Mouse (Mus musculus) cortical plate, adult 2 months (tissue): ENCODE measurements around the gene Gramd1b. TPM values are rescaled to one million over a fixed set of nuclear protein-coding genes. Genes with fewer than 3 reads are reported as not detected.

Source experiments
- H3K27ac ChIP-seq: fragments of 200-500 bp; 2 replicates; pipeline ENCODE4 v1.5.1; 2012; ENCODE audit warnings: low read length, control low read depth, inconsistent platforms; ENCODE audit not compliant: insufficient read depth
- H3K4me1 ChIP-seq: fragments of 200-500 bp; 2 replicates; pipeline ENCODE4 v1.6.1; 2011; ENCODE audit warnings: low read length; ENCODE audit not compliant: control insufficient read depth, insufficient read depth
- H3K4me3 ChIP-seq: fragments of 200-500 bp; 2 replicates; pipeline ENCODE4 v1.5.1; 2011; ENCODE audit warnings: mild to moderate bottlenecking, low read length, control low read depth; ENCODE audit not compliant: insufficient read depth
- CTCF ChIP-seq: fragments of 200-500 bp; IDR thresholded peaks from 2 replicates; pipeline ENCODE4 v1.5.1; 2011; ENCODE audit warnings: mild to moderate bottlenecking, control low read depth, low read length; ENCODE audit not compliant: insufficient read depth; ENCODE audit errors: extremely low read depth
- POLR2A ChIP-seq: fragments of 200-500 bp; IDR thresholded peaks from 2 replicates; pipeline ENCODE4 v1.6.1; 2011; ENCODE audit warnings: mild to moderate bottlenecking, low read length, control low read depth; ENCODE audit not compliant: insufficient read depth; ENCODE audit errors: extremely low read depth
- polyA plus RNA-seq: library from polyadenylated mRNA; depleted of rRNA; stranded (reverse); fragments of >200 nt; gene quantifications from 2 replicates; pipeline ENCODE4 v1.2.3, GENCODE M21; 2012

Gramd1b gene
- polyA plus RNA-seq, 1 experiment: 133 TPM

GRCm38 (mm10) chr9:40433286-40433685 is 97.9 kb downstream of the Gramd1b start:
- Histone ChIP-seq H3K4me3 (no peak overlapping the region), H3K27ac (no peak overlapping the region), H3K4me1 (peaks cover 1% of the 10 kb centered on the region)
- TF ChIP-seq CTCF: no peak
- no peak for TF ChIP-seq POLR2A

GRCm38 (mm10) chr9:40430969-40431368 is 100.2 kb downstream of the Gramd1b start:
- TF ChIP-seq CTCF: no peak
- TF ChIP-seq POLR2A: no peak
- no peaks in the 10 kb centered on the region for H3K4me1 ChIP-seq
- no peak overlapping the region for H3K27ac ChIP-seq
- no peak overlapping the region for H3K4me3 ChIP-seq

GRCm38 (mm10) chr9:40427663-40428062 is 103.5 kb downstream of the Gramd1b start:
- H3K4me1 ChIP-seq: no peaks in the 10 kb centered on the region
- H3K4me3 ChIP-seq: no peak overlapping the region
- no peak for TF ChIP-seq CTCF
- no peak for TF ChIP-seq POLR2A
- H3K27ac ChIP-seq: no peak overlapping the region

GRCm38 (mm10) chr9:40426282-40426964 is 104.8 kb downstream of the Gramd1b start:
- TF ChIP-seq CTCF (no peak), POLR2A (no peak)
- Histone ChIP-seq H3K4me1 (no peaks in the 10 kb centered on the region), H3K27ac (no peak overlapping the region)

GRCm38 (mm10) chr9:40424874-40425273 is 106.3 kb downstream of the Gramd1b start:
- Histone ChIP-seq H3K27ac (no peak overlapping the region), H3K4me3 (no peak overlapping the region), H3K4me1 (no peaks in the 10 kb centered on the region)
- no peak for TF ChIP-seq CTCF
- TF ChIP-seq POLR2A: no peak

More at GRCm38 (mm10) chr9:40426282-40426964, 104.8 kb downstream of the Gramd1b start:
- H3K4me3 ChIP-seq: no peak overlapping the region

GRCm38 (mm10) chr9:40423427-40423867 is 107.7 kb downstream of the Gramd1b start:
- H3K4me3 ChIP-seq: no peak overlapping the region
- no peak overlapping the region for H3K27ac ChIP-seq
- TF ChIP-seq CTCF: no peak
- TF ChIP-seq POLR2A: no peak
- no peaks in the 10 kb centered on the region for H3K4me1 ChIP-seq

GRCm38 (mm10) chr9:40422368-40423057 is 108.7 kb downstream of the Gramd1b start:
- H3K4me3 ChIP-seq: no peak overlapping the region
- no peak overlapping the region for H3K27ac ChIP-seq
- H3K4me1 ChIP-seq: no peaks in the 10 kb centered on the region
- TF ChIP-seq POLR2A (no peak), CTCF (no peak)

GRCm38 (mm10) chr9:40420652-40421335 is 110.4 kb downstream of the Gramd1b start:
- no peak overlapping the region for H3K27ac ChIP-seq
- no peaks in the 10 kb centered on the region for H3K4me1 ChIP-seq
- no peak for TF ChIP-seq CTCF
- no peak for TF ChIP-seq POLR2A
- no peak overlapping the region for H3K4me3 ChIP-seq

- no peak overlapping the region for H3K4me3 ChIP-seq
- H3K27ac ChIP-seq: no peak overlapping the region
- no peak for TF ChIP-seq CTCF
- TF ChIP-seq POLR2A: no peak
- H3K4me1 ChIP-seq: no peaks in the 10 kb centered on the region
Observed at GRCm38 (mm10) chr9:40418803-40419202, 112.4 kb downstream of the Gramd1b start.
